Mouse (Mus musculus): ENCODE measurements at regions not wholly inside any gene's neighbourhood (a gene's known extent, or its start where the extent isn't known, plus 50 kb on each side); places are given as distances from the start of the nearest gene placed in this dataset.

GRCm38 (mm10) chr2:174007976-174008349 lies 68.1 kb upstream of the Stx16 start:
- TF ChIP-seq CTCF (IDR thresholded peaks at IDR 0.05; ENCODE audit: extremely low read depth, insufficient read length, insufficient replicate concordance, low read depth, low read length): no peak
- no peak for TF ChIP-seq POLR2A (IDR thresholded peaks at IDR 0.05; ENCODE audit: low read depth, low read length)

Data from small intestine, adult 2 months (tissue).